Mouse (Mus musculus) megakaryocyte, embryonic 14.5 days (primary cell): ENCODE measurements at regions not wholly inside any gene's neighbourhood (a gene's known extent, or its start where the extent isn't known, plus 50 kb on each side); places are given as distances from the start of the nearest gene placed in this dataset.

Experiments
- FLI1 ChIP-seq: IDR thresholded peaks from 2 replicates; pipeline ENCODE4 v1.6.1; 2012; ENCODE audit warnings: low read length, inconsistent platforms, mixed read lengths
- GATA1 ChIP-seq: IDR thresholded peaks from 3 replicates; pipeline ENCODE4 v1.6.1; 2012; ENCODE audit warnings: mixed read lengths, low read length, inconsistent platforms, borderline replicate concordance

- TF ChIP-seq GATA1 = no peak
- TF ChIP-seq FLI1 = no peak
Measured at GRCm38 (mm10) chr11:32892496-32892895, 68.1 kb upstream of the Smim23 start.
